Mouse (Mus musculus): ENCODE results near the gene Dpep1. TPM values are rescaled to one million over a fixed set of nuclear protein-coding genes. Genes with fewer than 3 reads are reported as not detected.

The Dpep1 gene
- polyA plus RNA-seq, 1 experiment = 830 TPM

GRCm38 (mm10) chr8:123211876-123212275 is 25.8 kb downstream of the Dpep1 start:
- Histone ChIP-seq H3K36me3 (ENCODE audit: control insufficient read depth, insufficient read depth, low read length) (peaks cover 31% of the 10 kb centered on the region), H3K4me3 (ENCODE audit: low read depth, low read length) (peak overlapping the region; percentile 71), H3K27ac (ENCODE audit: insufficient read depth, low read depth, low read length) (peak overlapping the region; percentile 48), H3K4me1 (ENCODE audit: control insufficient read depth, insufficient read depth, insufficient read length, low read length) (peaks cover 4% of the 10 kb centered on the region), H3K27me3 (ENCODE audit: control insufficient read depth, insufficient read depth, low read length) (no peaks in the 10 kb centered on the region)
- TF ChIP-seq POLR2A (IDR thresholded peaks at IDR 0.05; ENCODE audit: low read depth, low read length) (no peak), CTCF (IDR thresholded peaks at IDR 0.05; ENCODE audit: extremely low read depth, insufficient read length, insufficient replicate concordance, low read depth, low read length) (no peak)
- 7% methylated on average over 10 of the region's 10 CpGs for WGBS

- peak within 1 kb of the TSS; percentile 48 for H3K27ac ChIP-seq (ENCODE audit: insufficient read depth, low read depth, low read length)
- under 1% methylated on average over 76 of the region's 76 CpGs for WGBS
Measured at GRCm38 (mm10) chr8:123212321-123213117, 26.5 kb downstream of the Dpep1 start, which contains the start of the genes Chmp1a and Spata33. Gene Chmp1a, minus strand, starts transcription at chr8:123212763. Gene Spata33, plus strand, starts transcription at chr8:123212832.

GRCm38 (mm10) chr8:123213118-123213772 is 27.2 kb downstream of the Dpep1 start:
- TF ChIP-seq CTCF (IDR thresholded peaks at IDR 0.05; ENCODE audit: extremely low read depth, insufficient read length, insufficient replicate concordance, low read depth, low read length) = no peak
- no peak for TF ChIP-seq POLR2A (IDR thresholded peaks at IDR 0.05; ENCODE audit: low read depth, low read length)
- no peak overlapping the region for H3K27ac ChIP-seq (ENCODE audit: insufficient read depth, low read depth, low read length)
- 22% methylated on average over 22 of the region's 22 CpGs for WGBS
- H3K4me1 ChIP-seq (ENCODE audit: control insufficient read depth, insufficient read depth, insufficient read length, low read length) = peaks cover 4% of the 10 kb centered on the region
- peak overlapping the region; percentile 71 for H3K4me3 ChIP-seq (ENCODE audit: low read depth, low read length)
- no peaks in the 10 kb centered on the region for H3K27me3 ChIP-seq (ENCODE audit: control insufficient read depth, insufficient read depth, low read length)
- H3K36me3 ChIP-seq (ENCODE audit: control insufficient read depth, insufficient read depth, low read length) = peaks cover 17% of the 10 kb centered on the region

More at GRCm38 (mm10) chr8:123212321-123213117, 26.5 kb downstream of the Dpep1 start, which contains the start of the genes Chmp1a and Spata33:
- H3K27me3 ChIP-seq (ENCODE audit: control insufficient read depth, insufficient read depth, low read length) = no peaks in the 10 kb centered on the region
- H3K4me3 ChIP-seq (ENCODE audit: low read depth, low read length) = peak within 1 kb of the TSS; percentile 71
- H3K36me3 ChIP-seq (ENCODE audit: control insufficient read depth, insufficient read depth, low read length) = peaks cover 25% of the 10 kb centered on the region
- peaks cover 4% of the 10 kb centered on the region for H3K4me1 ChIP-seq (ENCODE audit: control insufficient read depth, insufficient read depth, insufficient read length, low read length)
- TF ChIP-seq POLR2A (IDR thresholded peaks at IDR 0.05; ENCODE audit: low read depth, low read length) (peak; percentile 80), CTCF (IDR thresholded peaks at IDR 0.05; ENCODE audit: extremely low read depth, insufficient read length, insufficient replicate concordance, low read depth, low read length) (peak; percentile 91)

GRCm38 (mm10) chr8:123215430-123215829 is 29.4 kb downstream of the Dpep1 start:
- no peak for TF ChIP-seq CTCF (IDR thresholded peaks at IDR 0.05; ENCODE audit: extremely low read depth, insufficient read length, insufficient replicate concordance, low read depth, low read length)
- no peak for TF ChIP-seq POLR2A (IDR thresholded peaks at IDR 0.05; ENCODE audit: low read depth, low read length)
- 64% methylated on average over 3 of the region's 3 CpGs for WGBS
- no peak overlapping the region for H3K27ac ChIP-seq (ENCODE audit: insufficient read depth, low read depth, low read length)
- H3K27me3 ChIP-seq (ENCODE audit: control insufficient read depth, insufficient read depth, low read length) = no peaks in the 10 kb centered on the region
- no peaks in the 10 kb centered on the region for H3K36me3 ChIP-seq (ENCODE audit: control insufficient read depth, insufficient read depth, low read length)
- no peak overlapping the region for H3K4me3 ChIP-seq (ENCODE audit: low read depth, low read length)
- peaks cover 4% of the 10 kb centered on the region for H3K4me1 ChIP-seq (ENCODE audit: control insufficient read depth, insufficient read depth, insufficient read length, low read length)

- Histone ChIP-seq H3K36me3 (ENCODE audit: control insufficient read depth, insufficient read depth, low read length) (no peaks in the 10 kb centered on the region), H3K27ac (ENCODE audit: insufficient read depth, low read depth, low read length) (no peak overlapping the region), H3K27me3 (ENCODE audit: control insufficient read depth, insufficient read depth, low read length) (no peaks in the 10 kb centered on the region), H3K4me3 (ENCODE audit: low read depth, low read length) (no peak overlapping the region), H3K4me1 (ENCODE audit: control insufficient read depth, insufficient read depth, insufficient read length, low read length) (0 out of 2 replicates have a peak, but pooled peaks cover 2% of the 10 kb centered on the region)
- WGBS = 42% methylated on average over 1 of the region's 1 CpGs
- TF ChIP-seq POLR2A (IDR thresholded peaks at IDR 0.05; ENCODE audit: low read depth, low read length) = no peak
- no peak for TF ChIP-seq CTCF (IDR thresholded peaks at IDR 0.05; ENCODE audit: extremely low read depth, insufficient read length, insufficient replicate concordance, low read depth, low read length)
Measured at GRCm38 (mm10) chr8:123220917-123221316, 34.9 kb downstream of the Dpep1 start.

GRCm38 (mm10) chr8:123224278-123225266 is 38.5 kb downstream of the Dpep1 start, which contains the start of gene Cdk10:
Gene Cdk10, plus strand, starts transcription at chr8:123224842.
- no peak for TF ChIP-seq CTCF (IDR thresholded peaks at IDR 0.05; ENCODE audit: extremely low read depth, insufficient read length, insufficient replicate concordance, low read depth, low read length)
- peak; percentile 88 for TF ChIP-seq POLR2A (IDR thresholded peaks at IDR 0.05; ENCODE audit: low read depth, low read length)
- H3K4me1 ChIP-seq (ENCODE audit: control insufficient read depth, insufficient read depth, insufficient read length, low read length) = 0 out of 2 replicates have a peak, but pooled peaks cover 2% of the 10 kb centered on the region
- no peaks in the 10 kb centered on the region for H3K27me3 ChIP-seq (ENCODE audit: control insufficient read depth, insufficient read depth, low read length)
- peak within 1 kb of the TSS; percentile 76 for H3K4me3 ChIP-seq (ENCODE audit: low read depth, low read length)
- H3K36me3 ChIP-seq (ENCODE audit: control insufficient read depth, insufficient read depth, low read length) = no peaks in the 10 kb centered on the region
- H3K27ac ChIP-seq (ENCODE audit: insufficient read depth, low read depth, low read length) = peak within 1 kb of the TSS; percentile 76
- 1% methylated on average over 59 of the region's 59 CpGs for WGBS
